Mouse (Mus musculus): ENCODE results near the gene Kcnh1.

Gene Kcnh1

DNA sequence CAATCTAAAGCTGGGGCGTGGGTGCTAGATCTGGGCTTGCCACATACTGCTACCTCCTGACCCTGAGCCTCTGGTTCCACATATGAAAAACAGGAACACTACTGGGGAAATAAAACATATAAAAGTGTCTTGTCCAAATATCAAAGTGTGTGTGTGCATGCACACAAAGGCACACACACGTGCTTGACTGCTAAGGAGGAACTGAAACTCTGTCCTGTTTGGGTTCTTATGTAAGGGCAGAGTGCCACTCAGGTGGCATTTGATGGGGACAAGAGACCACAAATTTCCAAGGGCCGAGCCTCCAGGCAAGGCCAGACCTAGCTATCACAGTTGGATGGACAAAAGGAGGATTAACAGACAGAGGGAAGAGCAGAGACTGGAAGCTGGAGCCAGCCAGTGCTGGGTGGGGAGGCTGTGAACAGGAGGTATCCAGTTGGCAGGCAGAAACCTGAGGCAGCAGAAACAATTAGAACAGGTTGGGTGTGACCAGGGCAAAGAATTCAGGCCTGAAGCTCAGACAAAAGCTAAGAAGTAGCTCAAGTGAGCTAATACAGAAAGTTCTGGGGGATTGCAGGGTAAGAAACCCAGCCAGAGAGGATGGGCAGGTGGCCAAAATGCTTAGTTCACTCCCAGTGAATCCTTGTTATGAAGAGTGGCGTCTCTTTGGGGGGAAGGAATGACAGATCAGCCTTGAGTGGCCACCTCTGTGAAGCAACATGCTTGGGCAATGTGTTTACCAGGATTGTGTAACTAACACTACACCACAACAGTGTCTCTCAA, 259.2 kb downstream of the Kcnh1 start:
- peak; percentile 66 for ATAC-seq (ENCODE audit: insufficient number of reproducible peaks, low FRiP score, low TSS enrichment)

DNA sequence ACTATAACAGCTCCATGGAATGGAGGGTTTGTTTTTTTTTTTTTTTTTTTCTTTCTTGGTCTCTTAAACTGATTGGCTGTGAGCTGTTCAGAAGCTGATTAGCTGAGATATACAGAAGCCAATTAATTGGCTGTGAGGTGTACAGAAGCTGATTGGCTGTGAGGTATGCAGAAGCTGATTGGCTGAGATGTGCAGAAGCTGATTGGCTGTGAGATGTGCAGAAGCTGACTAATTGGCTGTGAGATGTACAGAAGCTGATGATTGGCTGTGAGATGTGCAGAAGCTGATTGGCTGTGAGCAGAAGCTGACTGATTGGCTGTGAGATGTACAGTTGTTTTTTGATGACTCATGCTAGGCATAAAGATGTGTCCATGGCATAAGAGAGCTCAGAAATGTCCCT, 259.9 kb downstream of the Kcnh1 start:
- no peak for ATAC-seq (ENCODE audit: insufficient number of reproducible peaks, low FRiP score, low TSS enrichment)

DNA sequence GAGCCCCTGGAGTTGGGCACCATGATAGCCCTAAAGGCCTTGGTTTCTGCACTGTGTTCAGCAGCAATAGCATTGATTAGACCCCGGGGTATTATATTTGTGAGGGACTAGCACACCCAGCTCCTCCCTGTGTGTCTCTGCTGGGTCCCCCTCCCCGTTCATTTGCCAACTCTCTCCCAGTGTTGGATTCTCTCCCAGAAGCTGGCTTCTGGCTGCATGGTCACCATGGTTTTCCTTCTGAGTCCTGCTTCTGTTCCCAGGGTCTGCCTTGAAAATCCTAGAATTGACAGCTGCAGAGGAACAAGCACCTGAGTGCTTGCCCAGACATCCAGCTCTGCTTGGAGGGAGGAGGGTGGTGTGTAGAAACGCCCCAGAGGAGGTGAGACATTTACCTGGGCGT, 261.1 kb downstream of the Kcnh1 start:
- no peak for ATAC-seq (ENCODE audit: insufficient number of reproducible peaks, low FRiP score, low TSS enrichment)

DNA sequence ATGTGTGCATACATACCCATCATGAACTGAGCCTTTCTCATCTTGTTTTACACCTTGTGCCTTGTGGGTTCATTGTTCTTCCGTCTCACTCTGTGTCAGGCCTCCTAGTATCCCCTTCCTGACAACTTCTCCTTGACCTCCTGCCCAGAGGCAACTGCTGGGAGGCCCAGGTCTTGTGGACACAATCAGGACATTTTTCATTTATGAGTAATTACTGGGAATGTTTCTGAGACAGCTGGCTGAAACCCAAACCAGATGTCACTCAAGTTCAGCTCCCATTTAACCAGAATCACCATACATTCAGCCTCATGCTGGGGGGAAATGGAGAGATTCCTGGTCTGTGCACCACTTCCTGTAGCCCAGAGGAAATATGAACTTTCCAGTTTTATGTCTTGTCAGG, 263.9 kb downstream of the Kcnh1 start:
- no peak for ATAC-seq (ENCODE audit: insufficient number of reproducible peaks, low FRiP score, low TSS enrichment)

DNA sequence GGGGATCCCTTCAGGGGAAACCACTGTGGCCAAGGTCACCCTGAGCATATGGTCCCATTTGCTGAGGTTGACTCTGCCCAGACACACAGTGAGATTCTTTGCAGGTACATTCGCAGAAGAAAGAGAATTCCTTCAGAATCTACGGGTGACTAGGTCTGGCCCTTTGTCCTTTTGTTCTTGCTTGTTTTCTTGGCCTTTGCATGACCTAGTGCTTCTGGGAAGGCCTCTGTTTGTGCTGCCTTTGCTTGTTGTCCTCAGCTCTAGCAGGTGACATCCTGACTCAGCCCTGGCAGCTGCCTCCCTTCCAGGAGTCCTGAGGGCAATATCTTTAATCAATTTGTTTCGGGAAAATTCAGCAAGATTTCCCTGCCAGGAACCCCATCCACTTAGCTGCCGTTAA, 264.4 kb downstream of the Kcnh1 start:
- no peak for ATAC-seq (ENCODE audit: insufficient number of reproducible peaks, low FRiP score, low TSS enrichment)

DNA sequence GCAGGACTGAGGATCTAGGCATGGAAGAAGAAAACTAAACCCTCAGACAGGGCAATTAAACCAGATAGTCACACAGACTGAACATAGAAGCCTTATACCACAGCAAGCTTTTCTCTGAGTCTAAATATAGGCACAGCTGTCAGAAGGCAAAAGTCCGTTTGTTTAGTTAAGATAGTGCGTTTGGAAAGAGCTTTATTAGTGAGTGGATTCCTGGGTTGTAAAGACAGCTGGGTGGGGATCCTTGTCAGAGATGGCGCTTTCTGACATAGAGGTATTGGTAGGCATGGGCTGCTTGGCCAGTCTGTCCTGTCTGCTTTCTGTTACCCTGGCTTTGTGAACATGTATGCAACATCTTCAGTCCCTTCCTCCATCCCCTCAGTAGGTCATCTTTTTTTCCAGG, 266.5 kb downstream of the Kcnh1 start:
- no peak for ATAC-seq (ENCODE audit: insufficient number of reproducible peaks, low FRiP score, low TSS enrichment)

DNA sequence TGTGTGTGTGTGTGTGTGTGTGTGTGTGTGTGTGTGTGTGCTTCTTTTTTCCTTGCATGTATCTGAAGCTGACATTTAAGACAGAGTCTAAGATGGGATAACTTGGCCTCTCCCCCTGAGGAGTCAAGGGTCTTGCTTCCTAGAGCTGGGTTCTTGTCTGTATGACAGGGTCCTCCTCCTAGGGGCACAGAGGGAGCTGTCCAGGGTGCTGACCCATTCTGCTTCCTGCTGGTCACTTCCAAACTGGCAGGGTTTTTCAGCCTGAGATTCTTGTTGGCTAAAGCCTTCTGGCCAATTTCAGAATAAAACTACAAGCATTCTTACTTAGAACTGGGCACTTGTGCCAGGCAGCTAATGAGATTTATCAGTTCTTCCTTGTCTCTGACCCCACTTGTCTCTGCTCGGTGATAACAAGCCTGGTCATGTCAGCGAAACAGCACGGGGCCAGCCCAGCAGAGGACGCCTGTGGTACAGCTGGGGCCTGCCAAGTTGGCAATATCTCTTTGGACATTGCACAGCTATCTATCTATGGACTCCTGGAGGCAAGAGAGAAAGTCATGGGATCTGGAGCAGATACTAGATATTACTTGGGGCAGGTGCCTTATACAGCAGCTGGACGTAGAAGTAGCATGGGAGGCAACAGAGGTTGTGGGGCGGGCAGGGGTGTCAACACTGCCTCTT, 267.1 kb downstream of the Kcnh1 start:
- peak; percentile 18; the same call in 1 of the 2 replicates for ATAC-seq (ENCODE audit: insufficient number of reproducible peaks, low FRiP score, low TSS enrichment)

DNA sequence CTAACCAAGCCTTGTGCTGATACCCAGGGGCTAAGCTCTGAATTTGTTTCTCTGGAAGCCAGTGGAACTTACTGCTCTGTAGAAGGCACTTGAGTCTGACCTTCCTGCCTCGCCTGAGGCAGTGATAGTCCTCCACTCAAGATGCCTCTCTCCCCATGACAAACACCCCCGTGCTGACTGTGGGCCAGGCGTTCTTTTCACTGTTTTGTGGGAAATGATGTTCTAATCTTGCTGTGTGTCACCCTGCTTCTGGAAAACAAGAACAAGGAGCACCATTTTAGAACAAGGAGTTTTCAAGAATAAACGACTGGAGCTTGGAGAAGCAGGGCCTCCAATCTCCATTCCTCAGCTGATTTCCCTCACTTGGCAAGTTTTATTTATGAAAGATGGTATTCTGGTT, 273.2 kb downstream of the Kcnh1 start:
- ATAC-seq (ENCODE audit: insufficient number of reproducible peaks, low FRiP score, low TSS enrichment), result no peak

DNA sequence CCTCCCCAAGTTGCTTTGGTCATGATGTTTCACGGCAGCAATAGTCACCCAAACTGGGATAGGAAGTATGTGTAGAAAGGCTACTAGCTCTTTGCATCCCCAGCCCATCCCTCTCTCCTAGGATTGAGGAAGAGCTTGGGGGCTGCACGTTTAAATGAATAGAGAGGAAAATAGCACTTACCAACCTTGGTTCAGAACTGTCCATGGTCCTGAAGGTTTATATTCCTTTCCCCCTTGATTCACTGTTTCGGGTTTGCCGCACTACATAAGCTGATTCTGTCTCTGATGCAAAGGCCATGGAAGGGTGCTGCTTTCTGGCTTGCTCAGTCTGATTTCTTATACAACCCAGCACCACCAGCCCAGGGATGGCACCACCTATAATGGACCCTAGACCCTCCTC, 281.8 kb downstream of the Kcnh1 start:
- ATAC-seq (ENCODE audit: insufficient number of reproducible peaks, low FRiP score, low TSS enrichment), result no peak

DNA sequence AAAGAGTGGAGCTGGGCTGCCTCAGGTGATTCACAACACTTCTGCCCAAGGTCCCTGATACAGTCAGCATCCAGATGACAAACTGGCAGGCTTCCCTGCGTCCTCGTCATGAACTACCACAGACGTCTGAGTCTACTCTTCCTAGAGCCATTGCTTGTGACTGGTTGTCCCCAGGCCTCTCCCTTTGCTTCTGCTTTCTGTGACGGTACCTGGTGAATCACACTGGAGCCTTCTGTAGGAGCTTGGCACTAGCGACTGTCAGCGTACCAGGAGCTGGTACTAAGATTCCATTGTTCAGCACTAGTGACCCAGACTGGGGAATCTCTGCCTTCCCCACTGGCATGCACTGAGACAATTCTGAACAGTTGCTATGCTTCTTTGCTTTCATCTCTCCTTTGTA, 282.6 kb downstream of the Kcnh1 start:
- no peak for ATAC-seq (ENCODE audit: insufficient number of reproducible peaks, low FRiP score, low TSS enrichment)

DNA sequence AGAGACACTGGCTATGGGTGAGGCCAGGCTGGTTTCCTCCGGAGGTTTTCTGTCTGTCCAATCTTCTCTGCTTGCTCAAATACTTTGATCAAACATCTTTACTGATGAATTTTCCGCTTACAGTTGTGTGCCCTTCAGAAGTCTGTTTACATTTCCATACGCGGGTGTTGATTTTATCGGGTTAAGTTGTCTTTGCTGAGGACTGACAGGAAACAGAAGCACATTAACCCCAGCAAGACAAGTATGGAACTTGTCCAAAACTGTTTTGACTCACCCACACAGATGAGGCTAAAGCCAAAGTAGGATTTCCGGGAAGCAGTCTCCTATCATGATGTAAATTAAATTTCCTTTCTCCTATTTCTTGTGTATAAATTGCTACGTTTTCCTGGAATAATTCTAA, 286.1 kb downstream of the Kcnh1 start:
- ATAC-seq (ENCODE audit: insufficient number of reproducible peaks, low FRiP score, low TSS enrichment), result no peak

DNA sequence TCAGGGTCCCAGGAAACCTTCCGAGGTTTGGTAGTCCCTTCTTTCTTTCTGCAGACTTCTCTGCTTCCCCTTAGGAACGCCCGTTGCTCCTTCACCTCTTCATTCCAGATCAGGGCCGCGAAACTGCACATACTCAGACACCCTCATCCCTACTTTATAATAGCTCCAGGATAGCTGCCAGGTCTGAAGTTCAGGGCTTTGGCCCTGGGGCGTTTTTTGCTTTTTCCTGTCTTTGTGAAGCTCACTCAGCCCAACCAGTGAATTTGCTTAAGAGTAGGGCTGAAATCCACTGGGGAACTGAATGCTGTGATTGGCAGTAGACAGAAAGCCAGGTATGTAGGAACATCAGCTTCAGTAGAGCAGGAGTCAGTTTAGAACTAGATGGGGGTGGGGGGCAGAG, 287.0 kb downstream of the Kcnh1 start:
- no peak for ATAC-seq (ENCODE audit: insufficient number of reproducible peaks, low FRiP score, low TSS enrichment)

DNA sequence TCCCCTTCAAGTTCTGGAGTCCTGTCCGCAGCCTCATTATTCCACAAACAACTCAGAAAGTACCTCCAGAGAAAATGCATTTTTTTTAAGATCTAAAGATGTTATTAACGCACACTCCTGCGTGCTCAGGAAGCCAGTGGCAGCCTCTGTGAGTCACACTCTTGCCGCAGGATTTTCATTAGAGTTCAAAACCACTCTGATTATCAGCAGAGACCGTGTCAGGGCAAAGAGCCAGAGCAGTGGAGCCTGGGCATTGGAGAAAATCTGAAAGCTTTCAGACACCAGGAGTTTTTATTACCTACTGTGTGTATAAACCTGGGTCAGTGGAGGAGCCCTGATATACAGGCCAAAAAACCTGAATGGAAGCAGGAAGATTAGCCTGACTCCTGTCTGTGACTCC, 287.6 kb downstream of the Kcnh1 start:
- ATAC-seq (ENCODE audit: insufficient number of reproducible peaks, low FRiP score, low TSS enrichment), result no peak

DNA sequence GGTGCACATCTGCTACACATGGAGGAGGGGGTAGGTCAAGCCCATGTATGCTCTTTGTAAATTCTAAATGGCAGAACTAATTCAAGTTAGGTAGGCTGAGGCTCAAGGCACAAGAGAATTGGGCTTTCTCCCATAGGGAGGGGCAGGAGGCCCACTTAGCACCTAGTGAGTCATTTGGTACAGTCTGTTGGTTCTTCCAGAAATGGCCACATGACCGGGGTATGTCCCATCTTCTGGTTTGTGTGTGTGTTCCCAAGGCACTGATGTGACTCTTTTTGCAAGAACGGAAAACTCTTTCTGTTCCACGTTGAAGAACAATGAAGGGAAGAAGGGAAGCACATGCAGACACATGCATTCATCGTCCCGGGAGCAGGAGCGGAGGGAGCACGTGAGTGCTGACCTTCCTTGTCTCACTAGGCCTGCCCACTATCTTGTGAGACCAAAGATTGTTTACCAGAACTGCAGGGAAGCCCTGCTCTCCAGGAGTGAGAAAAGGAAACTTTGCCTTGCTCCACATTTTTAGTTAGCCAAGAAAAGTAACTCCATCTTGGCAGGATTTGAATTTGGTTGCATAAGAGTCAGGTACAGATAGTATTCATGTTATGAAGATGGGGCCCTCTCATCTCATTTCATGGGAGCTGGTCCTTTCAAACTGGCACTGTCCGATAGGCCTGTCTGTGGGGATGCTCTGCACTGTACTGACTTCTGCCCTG, 289.7 kb downstream of the Kcnh1 start:
- no peak for ATAC-seq (ENCODE audit: insufficient number of reproducible peaks, low FRiP score, low TSS enrichment)

DNA sequence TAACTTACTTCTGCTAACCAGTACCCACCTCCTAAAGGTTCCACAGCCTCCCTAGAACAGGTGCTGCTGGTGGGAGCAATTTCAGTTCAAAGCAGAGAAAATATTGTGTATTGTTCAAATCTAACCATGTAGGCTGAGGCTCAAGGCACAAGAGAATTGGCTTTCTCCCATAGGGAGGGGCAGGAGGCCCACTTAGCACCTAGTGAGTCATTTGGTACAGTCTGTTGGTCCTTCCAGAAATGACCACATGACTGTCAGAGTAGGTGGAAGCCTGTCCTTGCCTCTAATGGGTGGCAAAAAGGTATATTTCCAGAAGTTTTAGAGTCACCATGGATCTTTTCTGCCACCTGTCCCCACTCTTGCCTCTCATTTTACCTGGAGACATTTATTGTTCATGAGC, 290.9 kb downstream of the Kcnh1 start:
- ATAC-seq (ENCODE audit: insufficient number of reproducible peaks, low FRiP score, low TSS enrichment), result no peak

DNA sequence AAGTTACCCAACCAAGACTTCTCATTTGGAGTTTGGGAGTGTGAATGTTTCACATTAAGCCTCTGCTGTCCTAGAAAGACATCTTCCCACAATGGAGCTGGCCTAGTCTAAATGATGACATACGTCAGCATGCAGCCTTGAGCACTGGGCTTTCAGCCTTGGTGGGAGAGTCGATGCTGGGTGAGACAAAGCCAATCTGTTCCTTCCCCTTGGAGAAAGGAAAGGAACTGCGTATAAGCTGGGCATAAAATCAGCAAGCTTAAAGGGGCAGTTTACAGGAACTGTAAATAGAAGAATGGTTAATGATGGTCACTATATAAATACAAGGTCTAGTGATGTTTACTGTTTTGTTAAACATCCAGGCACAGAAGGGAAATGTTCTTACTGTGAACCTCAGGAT, 294.5 kb downstream of the Kcnh1 start:
- no peak for ATAC-seq (ENCODE audit: insufficient number of reproducible peaks, low FRiP score, low TSS enrichment)

DNA sequence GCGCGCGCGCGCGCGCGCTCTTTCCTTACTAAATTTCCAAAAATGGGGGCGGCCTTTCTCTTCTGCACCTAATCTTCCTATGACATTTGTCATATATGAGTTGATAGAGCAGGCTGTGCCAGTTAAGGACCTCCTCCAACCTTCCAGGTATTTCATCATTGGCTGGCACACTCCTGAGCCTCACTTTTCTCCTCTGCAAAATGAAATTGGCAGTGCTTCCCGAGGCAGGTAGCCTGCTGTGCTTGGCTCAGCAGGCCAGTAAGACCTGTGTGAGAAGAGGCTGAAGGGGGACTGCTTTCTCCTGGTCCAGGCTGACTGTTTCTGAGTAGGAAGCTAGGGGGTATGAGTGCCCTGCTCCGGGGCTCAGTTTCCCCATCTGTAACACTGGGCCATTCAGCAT, 297.0 kb downstream of the Kcnh1 start:
- ATAC-seq (ENCODE audit: insufficient number of reproducible peaks, low FRiP score, low TSS enrichment), result peak; percentile 58; the same call in 1 of the 2 replicates

DNA sequence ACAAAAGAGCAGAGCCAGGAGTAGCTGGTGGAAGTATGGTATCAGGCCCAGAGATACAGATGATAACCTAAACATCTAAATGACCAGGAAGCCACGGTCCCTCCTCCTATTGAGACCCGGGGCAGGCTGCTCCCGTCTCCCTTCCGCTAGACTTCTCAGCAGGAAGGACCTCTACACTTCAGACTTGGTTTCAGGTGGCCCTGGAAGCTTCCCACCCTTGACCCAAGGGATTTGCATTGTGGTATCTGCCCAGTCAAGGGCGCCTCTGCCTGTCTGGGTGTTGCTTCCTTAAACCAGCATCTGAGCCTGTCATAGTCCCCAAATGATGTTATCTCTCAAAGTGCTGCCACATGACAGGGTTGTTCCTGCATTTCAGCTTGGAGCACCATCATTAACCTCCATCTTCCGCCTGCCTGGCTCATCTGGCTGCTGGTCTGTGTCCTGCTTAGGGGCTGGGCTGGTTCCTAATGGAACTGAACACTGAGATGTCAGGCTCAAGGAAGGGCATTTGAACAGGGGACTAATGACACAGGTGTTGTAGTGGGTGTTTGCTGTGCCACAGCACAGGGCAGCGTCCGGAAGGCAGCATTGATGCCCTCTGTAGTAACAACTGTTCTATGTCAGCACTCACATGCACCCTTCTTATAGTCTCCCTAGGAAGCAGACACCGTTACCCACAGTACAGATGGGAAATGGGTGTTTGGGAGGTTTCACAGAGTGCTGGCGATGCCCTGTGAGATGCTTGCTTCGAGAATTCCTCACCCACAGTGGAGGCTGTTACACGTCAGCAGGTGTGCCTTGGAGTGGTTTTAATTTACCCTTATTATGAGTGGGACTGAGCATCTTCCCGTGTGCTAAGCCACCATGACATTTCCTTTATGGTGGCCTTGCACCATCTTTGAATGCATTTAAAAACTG, 299.6 kb downstream of the Kcnh1 start:
- ATAC-seq (ENCODE audit: insufficient number of reproducible peaks, low FRiP score, low TSS enrichment), result no peak

DNA sequence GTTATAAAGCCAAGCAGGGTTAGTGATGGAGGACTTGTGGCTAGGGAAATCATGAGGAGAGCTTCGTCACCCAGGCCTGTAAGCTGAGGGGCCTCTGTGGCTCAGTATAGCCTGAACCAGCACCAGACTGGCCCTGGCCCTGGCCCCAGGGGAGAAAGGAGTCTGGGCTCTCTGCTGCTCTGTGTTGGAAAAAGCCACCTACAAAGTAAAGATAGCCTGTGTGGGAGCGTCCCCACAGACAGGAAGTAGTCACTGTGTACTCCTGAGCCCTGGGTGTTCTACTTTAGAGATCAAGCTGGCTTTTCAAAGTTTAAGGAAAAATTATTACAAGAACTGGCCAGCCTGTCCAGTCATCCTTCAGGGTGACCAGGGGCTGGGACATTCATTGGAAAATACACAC, 306.9 kb downstream of the Kcnh1 start:
- ATAC-seq (ENCODE audit: insufficient number of reproducible peaks, low FRiP score, low TSS enrichment), result no peak

DNA sequence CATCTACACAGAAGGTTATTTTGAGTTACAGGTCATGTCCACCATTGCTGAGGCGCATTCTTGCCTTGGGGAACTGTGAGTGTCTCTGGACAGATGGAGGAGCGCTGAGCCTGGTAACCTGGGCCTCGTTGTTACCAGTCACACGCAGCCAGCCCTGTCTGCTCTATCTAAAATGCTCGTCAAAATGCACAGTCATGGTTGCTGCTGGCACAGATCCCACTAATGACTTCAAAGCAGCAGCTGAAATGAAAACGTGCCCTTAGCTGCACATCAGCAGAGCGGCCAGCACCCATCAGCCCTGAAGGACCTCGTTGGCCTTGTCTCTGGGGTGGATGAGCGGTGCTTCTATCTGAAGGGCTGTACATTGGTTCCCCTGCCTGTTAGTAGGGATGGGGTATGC, 311.4 kb downstream of the Kcnh1 start:
- no peak for ATAC-seq (ENCODE audit: insufficient number of reproducible peaks, low FRiP score, low TSS enrichment)

All from cerebellum, adult (tissue).